Mouse (Mus musculus) CD4-positive, CD25-positive, alpha-beta regulatory T cell, adult 4 months (primary cell): ENCODE measurements around the gene Srrm2. TPM values are rescaled to one million over a fixed set of nuclear protein-coding genes. Genes with fewer than 3 reads are reported as not detected.
A peak's percentile ranks its signal among the peaks of the same experiment; 100 is the strongest.

Source experiments
- ATAC-seq: one replicate; pipeline ENCODE4 v1.8.0; 2017
- polyA plus RNA-seq, 2 experiments: library from polyadenylated mRNA; unstranded; fragments of 100-300 nt; shearing (Covaris generic); gene quantifications; one replicate each; pipeline ENCODE4 v1.2.1; 2017

The Srrm2 gene
- polyA plus RNA-seq, 2 experiments from 2014 or later = 289 to 316 TPM

- ATAC-seq = no peak
Observed at GRCm38 (mm10) chr17:23815641-23816040, 25.3 kb downstream of the Srrm2 start.

- no peak for ATAC-seq
Observed at GRCm38 (mm10) chr17:23818579-23818978, 28.2 kb downstream of the Srrm2 start.

DNA sequence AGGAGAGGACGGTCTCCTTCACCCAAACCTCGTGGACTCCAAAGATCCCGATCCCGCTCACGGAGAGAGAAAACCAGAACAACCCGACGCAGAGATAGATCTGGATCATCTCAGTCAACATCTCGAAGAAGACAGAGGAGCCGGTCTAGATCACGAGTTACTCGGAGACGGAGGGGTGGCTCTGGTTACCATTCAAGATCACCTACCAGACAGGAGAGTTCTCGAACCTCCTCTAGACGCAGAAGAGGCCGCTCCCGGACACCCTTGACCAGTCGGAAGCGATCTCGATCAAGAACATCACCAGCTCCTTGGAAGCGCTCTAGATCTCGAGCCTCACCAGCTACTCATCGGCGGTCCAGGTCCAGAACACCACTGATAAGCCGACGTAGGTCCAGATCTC lies 28.9 kb downstream of the Srrm2 start:
- ATAC-seq = no peak

GRCm38 (mm10) chr17:23820731-23821130 lies 30.4 kb downstream of the Srrm2 start:
- no peak for ATAC-seq

- ATAC-seq = no peak
Observed at GRCm38 (mm10) chr17:23822094-23822493, 31.8 kb downstream of the Srrm2 start.

- ATAC-seq = no peak
Observed at GRCm38 (mm10) chr17:23823018-23823417, 32.7 kb downstream of the Srrm2 start.

DNA sequence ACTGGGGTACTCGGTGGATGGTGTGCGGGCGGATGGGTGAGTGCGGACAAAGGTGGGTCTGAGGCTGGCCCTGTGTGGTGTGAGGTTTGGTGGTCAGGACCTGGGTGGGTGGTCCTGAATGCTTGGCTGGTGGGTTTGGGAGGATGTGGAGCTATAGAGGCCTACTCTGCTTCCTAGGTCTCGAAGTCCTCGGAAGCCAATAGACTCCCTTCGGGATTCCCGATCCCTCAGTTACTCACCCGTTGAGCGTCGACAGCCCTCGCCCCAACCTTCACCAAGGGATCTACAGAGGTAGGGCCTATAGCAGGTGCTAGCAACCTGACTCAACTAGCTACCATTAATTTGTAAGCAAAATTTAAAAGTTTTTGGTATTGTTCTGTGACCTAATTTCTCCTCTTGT lies 33.3 kb downstream of the Srrm2 start:
- ATAC-seq = no peak

DNA sequence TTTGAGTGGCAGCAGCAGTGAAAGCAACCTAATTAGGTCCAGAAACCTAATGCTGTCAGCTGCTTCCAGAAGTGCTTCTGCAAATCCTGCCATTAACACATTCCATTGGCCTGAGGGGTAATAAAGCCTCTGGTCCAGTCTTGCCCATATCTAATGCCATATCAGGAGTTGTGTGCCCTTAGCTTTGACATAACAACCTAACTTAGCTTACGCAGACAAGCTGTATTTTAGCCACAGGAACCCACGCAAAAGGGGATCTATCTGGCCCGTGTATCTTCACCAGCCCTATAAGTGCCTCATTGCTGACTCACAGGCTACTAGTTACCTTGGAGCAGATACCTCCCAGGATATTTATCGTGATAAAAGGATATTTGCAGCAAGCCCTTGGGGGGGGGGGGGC lies 35.3 kb downstream of the Srrm2 start:
- ATAC-seq = no peak

GRCm38 (mm10) chr17:23828271-23829001 lies 38.1 kb downstream of the Srrm2 start:
- ATAC-seq = peak; percentile 24

GRCm38 (mm10) chr17:23829064-23829619 lies 38.8 kb downstream of the Srrm2 start, which contains the start of gene Elob:
TSS of gene Elob (minus strand) at chr17:23829136.
- peak; percentile 84 for ATAC-seq

GRCm38 (mm10) chr17:23831201-23831600 lies 40.9 kb downstream of the Srrm2 start:
- no peak for ATAC-seq

- no peak for ATAC-seq
Observed at GRCm38 (mm10) chr17:23836006-23836575, 45.8 kb downstream of the Srrm2 start, which contains the start of gene Prss33. TSS of gene Prss33 (minus strand) at chr17:23836056.

DNA sequence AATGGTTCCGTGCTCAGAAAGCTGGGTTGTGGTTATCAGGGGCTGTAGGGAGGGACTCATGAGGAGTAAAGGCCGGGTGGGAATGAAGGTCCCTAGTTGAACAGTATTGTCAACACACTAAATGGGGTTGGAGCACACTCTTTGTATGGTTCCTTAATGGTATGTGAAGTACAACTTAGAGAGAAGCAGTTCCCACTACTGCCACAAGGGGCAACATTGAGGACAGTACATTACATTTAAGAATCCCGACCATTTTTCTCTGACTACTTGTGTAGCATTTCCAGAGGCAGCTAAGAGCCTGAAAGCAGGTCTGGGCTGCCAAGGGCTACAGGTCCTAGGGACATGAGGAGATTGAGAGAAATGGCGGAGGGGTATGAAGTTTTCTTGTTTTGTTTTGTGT lies 50.8 kb downstream of the Srrm2 start:
- peak; percentile 69 for ATAC-seq

- no peak for ATAC-seq
Observed at GRCm38 (mm10) chr17:23843141-23843811, 52.9 kb downstream of the Srrm2 start.

DNA sequence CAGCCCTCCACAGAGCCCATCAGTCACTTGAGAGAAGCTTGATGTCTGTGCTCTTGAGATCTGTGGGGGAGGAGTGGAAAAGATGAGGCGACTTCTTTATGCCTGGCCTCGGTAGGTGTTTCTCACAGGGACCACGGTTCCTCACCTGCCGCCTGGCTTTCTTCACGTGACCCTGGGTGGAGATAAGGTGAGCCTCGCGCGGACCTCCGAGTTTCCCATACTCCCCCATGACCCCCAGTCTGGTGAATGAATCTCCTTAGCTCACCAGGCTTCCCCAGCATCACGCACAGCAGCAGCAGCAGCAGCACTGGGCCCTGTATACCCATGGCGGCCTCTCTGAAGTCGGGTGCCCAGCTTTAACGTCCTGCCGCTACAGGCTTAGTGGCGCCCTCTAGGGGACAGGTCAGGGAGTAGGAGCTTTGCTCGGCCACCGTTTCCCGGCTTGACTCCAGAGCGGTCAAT lies 53.5 kb downstream of the Srrm2 start, which contains the start of the genes Prss32 and Prss41:
TSS of gene Prss32 (plus strand) at position 44 of the 462 bp plus-strand sequence.
TSS of gene Prss41 (minus strand) at position 361 of the 462 bp plus-strand sequence.
- ATAC-seq = peak; percentile 82

DNA sequence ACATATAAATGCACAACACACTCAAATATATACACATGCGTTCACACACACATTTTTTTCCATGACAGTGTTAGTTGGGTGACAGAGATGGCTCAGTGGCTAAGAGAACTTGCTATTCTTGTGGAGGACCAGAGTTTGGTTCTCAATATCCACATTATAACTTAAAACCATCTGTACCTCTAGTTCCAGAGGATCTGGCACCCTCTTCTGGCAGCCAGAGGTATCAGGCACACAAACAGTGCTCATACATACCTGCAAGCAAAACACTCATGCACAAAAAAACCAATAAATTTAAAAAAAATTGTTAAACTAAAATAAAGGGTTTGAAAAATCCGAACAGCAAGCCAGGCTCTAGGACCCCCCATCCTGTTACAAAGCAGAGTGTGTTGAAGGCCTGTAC lies 59.7 kb downstream of the Srrm2 start:
- ATAC-seq = no peak

GRCm38 (mm10) chr17:23850853-23851749 lies 60.8 kb downstream of the Srrm2 start:
- no peak for ATAC-seq

- ATAC-seq = peak; percentile 49
Observed at GRCm38 (mm10) chr17:23853292-23853691, 63.0 kb downstream of the Srrm2 start.

DNA sequence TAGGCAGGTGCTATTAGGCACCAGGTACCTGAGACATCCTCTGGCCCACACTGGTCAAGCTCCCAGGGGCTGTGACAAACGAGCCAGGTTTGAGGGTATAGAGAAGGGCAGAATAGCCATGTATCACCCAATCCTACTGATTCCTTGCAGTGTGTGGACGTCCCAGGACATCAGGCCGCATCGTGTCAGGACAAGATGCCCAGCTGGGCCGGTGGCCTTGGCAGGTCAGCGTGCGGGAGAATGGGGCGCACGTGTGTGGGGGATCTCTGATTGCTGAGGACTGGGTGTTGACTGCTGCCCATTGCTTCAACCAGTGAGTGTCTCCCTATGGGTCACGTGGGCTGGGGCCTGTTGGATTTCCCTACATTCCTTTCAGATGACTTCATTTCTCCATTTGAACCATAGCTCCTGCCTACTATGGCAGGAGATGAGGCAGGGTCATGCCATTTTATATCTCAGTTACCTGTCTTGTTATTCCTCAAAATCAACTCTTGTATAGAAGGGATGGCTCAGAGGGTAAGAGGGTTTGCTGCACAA lies 64.0 kb downstream of the Srrm2 start:
- ATAC-seq = no peak

DNA sequence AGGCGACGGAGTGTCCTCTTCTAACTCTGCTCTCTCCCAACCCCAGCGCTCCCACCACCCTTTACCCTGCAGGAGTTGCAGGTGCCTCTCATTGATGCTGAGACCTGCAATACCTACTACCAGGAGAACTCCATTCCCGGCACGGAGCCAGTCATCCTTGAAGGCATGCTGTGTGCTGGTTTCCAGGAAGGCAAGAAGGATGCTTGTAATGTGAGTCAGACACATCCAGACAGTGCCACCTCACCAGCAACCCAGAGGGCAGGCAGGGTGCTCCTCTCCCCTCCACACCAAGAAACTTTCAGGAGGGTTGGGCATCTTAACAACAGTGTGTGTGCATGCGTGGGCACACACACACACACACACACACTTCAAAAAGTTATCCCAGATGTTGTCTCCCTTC lies 66.9 kb downstream of the Srrm2 start:
- ATAC-seq = no peak

GRCm38 (mm10) chr17:23857913-23858312 lies 67.6 kb downstream of the Srrm2 start:
- no peak for ATAC-seq

- ATAC-seq = no peak
Observed at GRCm38 (mm10) chr17:23862926-23863325, 72.6 kb downstream of the Srrm2 start.
